Mouse (Mus musculus) layer of hippocampus, postnatal 14 days (tissue): Measurements from ENCODE around the gene Pi4ka. TPM values are rescaled to one million over a fixed set of nuclear protein-coding genes. Genes with fewer than 3 reads are reported as not detected.

Source experiments
- DNase-seq, 2 experiments: peaks; one replicate each; pipeline ENCODE4 v3.0.0; 2021 to 2022; ENCODE audit warnings: low spot score in 2 of 2, mixed read lengths in 1 of 2
- long read RNA-seq, 2 experiments: library from polyadenylated mRNA; stranded (forward); transcript quantifications; one replicate each; pipeline ENCODE4 v2.0.0; 2021
- total RNA-seq, 2 experiments: library from RNA; stranded (reverse); gene quantifications; 2 replicates each; pipeline ENCODE4 v1.2.3; 2021

Gene Pi4ka
- 100 to 1,000 TPM; 222 to 236 TPM for total RNA-seq
- long read RNA-seq, experiment 1, full-length matches to known transcripts, result 3 of 50 reads
- long read RNA-seq, experiment 1, partial matches to known transcripts, result 29 of 50 reads
- long read RNA-seq, experiment 1, other reads (novel, unspliced or antisense), result 18 of 50 reads
- long read RNA-seq, experiment 2, full-length matches to known transcripts, result 11 of 55 reads
- long read RNA-seq, experiment 2, partial matches to known transcripts, result 27 of 55 reads
- long read RNA-seq, experiment 2, other reads (novel, unspliced or antisense), result 17 of 55 reads

- peak; percentile 99 for DNase-seq
Observed at GRCm38 (mm10) chr16:17405736-17406443, at the start of gene Pi4ka, which contains the start of gene Snap29. TSS of gene Pi4ka (minus strand) at chr16:17406314. TSS of gene Snap29 (plus strand) at chr16:17405986.

GRCm38 (mm10) chr16:17452373-17452715 lies 46.2 kb upstream of the Pi4ka start:
- DNase-seq, result no peak

- peak; percentile 98 to 99 for DNase-seq
Observed at GRCm38 (mm10) chr16:17451541-17452372, 45.6 kb upstream of the Pi4ka start, which contains the start of gene Crkl. TSS of gene Crkl (plus strand) at chr16:17451987.

GRCm38 (mm10) chr16:17432576-17432975 lies 26.5 kb upstream of the Pi4ka start:
- no peak for DNase-seq

- no peak for DNase-seq
Observed at GRCm38 (mm10) chr16:17423021-17423420, 16.9 kb upstream of the Pi4ka start.

GRCm38 (mm10) chr16:17410209-17410608 lies 4.1 kb upstream of the Pi4ka start:
- no peak for DNase-seq

- no peak for DNase-seq
Observed at GRCm38 (mm10) chr16:17409046-17409445, 2.9 kb upstream of the Pi4ka start.

- no peak for DNase-seq
Observed at GRCm38 (mm10) chr16:17406512-17407231, 558 bp upstream of the Pi4ka start.

GRCm38 (mm10) chr16:17405271-17405696 lies 830 bp downstream of the Pi4ka start:
- DNase-seq, result peak; percentile 76 to 79

GRCm38 (mm10) chr16:17402855-17403254 lies 3.3 kb downstream of the Pi4ka start:
- peak in 1 of 2 experiments; percentile 24 for DNase-seq

GRCm38 (mm10) chr16:17392784-17393183 lies 13.3 kb downstream of the Pi4ka start:
- no peak for DNase-seq

GRCm38 (mm10) chr16:17383594-17384326 lies 22.4 kb downstream of the Pi4ka start:
- no peak for DNase-seq

- DNase-seq, result no peak
Observed at GRCm38 (mm10) chr16:17382306-17382705, 23.8 kb downstream of the Pi4ka start.

GRCm38 (mm10) chr16:17358787-17359186 lies 47.3 kb downstream of the Pi4ka start:
- DNase-seq, result no peak

- no peak for DNase-seq
Observed at GRCm38 (mm10) chr16:17356031-17356430, 50.1 kb downstream of the Pi4ka start.

- no peak for DNase-seq
Observed at GRCm38 (mm10) chr16:17346766-17347165, 59.3 kb downstream of the Pi4ka start.

GRCm38 (mm10) chr16:17345813-17346155 lies 60.3 kb downstream of the Pi4ka start:
- no peak for DNase-seq

GRCm38 (mm10) chr16:17345141-17345812 lies 60.8 kb downstream of the Pi4ka start:
- DNase-seq, result no peak

- no peak for DNase-seq
Observed at GRCm38 (mm10) chr16:17341847-17342246, 64.3 kb downstream of the Pi4ka start.

- no peak for DNase-seq
Observed at GRCm38 (mm10) chr16:17340705-17341104, 65.4 kb downstream of the Pi4ka start.
